Mouse (Mus musculus) layer of hippocampus, postnatal 25 days (tissue): Measurements from ENCODE around the gene H2-Q2. TPM values are rescaled to one million over a fixed set of nuclear protein-coding genes. Genes with fewer than 3 reads are reported as not detected.
A peak's percentile ranks its signal among the peaks of the same experiment; 100 is the strongest.
"Not testable (repeated sequence)": the region's sequence is repeated elsewhere in the genome, so short reads cannot be mapped to it uniquely, and the experiment has no call there.

Source experiments
- DNase-seq, 2 experiments: peaks; one replicate each; pipeline ENCODE4 v3.0.0; 2022; ENCODE audit warnings: mixed read lengths in 2 of 2, low spot score in 1 of 2; ENCODE audit errors: extremely low spot score in 1 of 2
- total RNA-seq, 2 experiments: library from RNA; stranded (reverse); gene quantifications; 2 replicates each; pipeline ENCODE4 v1.2.3; 2021

Gene H2-Q2
- total RNA-seq, 2 experiments from 2014 or later = 0.44 TPM; not detected in 1

- no peak for DNase-seq
These were observed 16.9 kb downstream of the H2-Q2 start for GRCm38 (mm10) chr17:35358763-35359469.

- DNase-seq = no peak
These were observed 17.4 kb downstream of the H2-Q2 start for GRCm38 (mm10) chr17:35359470-35359862.

DNA sequence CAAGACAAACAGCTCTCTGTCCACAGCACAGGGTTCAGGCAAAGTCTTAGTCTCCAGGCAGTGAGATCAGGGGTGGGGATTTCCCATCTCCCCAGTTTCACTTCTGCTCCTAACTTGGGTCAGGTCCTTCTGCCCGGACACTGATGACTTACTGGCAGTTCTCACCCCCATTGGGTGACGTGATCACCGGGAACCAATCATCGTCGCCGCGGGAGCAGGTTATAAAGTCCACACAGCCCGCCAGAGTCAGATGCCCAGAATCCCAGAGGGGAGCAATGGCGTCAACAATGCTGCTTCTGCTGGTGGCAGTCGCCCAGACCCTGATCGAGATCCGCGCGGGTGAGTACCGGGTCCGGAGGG, 37.3 kb downstream of the H2-Q2 start, which contains the start of gene H2-Q4:
TSS of gene H2-Q4 (plus strand) at position 249 of the 360 bp plus-strand sequence.
- peak; percentile 32 to 65 for DNase-seq

DNA sequence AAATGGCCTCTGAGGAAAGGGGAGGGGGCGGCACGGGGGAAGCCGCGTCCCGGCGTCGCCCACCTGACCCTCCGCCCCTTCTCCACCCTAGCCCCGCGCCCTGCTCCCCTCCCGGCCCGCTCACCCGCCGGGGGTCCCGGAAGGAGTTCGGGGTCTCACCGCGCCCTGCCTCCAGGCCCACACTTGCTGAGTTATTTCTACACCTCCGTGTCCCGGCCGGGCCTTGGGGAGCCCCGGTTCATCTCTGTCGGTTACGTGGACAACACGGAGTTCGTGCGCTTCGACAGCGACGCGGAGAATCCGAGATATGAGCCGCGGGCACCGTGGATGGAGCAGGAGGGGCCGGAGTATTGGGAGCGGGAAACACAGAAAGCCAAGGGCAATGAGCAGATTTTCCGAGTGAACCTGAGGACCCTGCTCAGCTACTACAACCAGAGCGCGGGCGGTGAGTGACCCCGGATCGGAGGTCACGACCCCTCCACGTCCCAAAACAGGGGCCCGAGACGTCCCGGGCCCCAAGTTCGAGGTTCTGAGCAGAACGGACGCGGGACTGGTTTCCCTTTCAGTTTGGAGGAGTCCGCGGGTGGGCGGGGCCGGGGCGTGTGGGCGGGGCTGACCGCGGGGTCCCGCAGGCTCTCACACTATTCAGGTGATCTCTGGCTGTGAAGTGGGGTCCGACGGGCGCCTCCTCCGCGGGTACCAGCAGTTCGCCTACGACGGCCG, 37.8 kb downstream of the H2-Q2 start:
- DNase-seq = peak in 1 of 2 experiments; percentile 3

- DNase-seq = peak in 1 of 2 experiments; percentile 43
These were observed 47.8 kb downstream of the H2-Q2 start for GRCm38 (mm10) chr17:35389796-35390195.

DNA sequence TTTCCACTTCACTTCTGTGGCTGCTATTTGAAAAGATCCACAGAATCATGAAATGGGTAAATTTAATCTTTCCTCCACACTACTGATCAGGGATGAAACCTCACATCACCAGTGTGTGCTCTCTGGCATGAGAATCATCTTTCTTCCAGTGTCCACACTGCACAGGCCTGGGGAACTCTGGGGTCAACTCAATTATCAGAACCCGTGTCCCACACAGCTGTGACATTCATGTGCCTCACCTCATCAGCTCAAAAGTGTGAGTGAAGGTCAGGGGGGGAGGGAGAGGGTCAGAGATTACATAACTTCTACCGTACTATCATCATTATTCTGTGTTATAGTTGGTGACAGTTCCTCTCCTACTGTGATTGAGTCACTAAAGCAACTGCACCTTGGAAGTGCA, 50.6 kb downstream of the H2-Q2 start:
- not testable (repeated sequence) for DNase-seq

DNA sequence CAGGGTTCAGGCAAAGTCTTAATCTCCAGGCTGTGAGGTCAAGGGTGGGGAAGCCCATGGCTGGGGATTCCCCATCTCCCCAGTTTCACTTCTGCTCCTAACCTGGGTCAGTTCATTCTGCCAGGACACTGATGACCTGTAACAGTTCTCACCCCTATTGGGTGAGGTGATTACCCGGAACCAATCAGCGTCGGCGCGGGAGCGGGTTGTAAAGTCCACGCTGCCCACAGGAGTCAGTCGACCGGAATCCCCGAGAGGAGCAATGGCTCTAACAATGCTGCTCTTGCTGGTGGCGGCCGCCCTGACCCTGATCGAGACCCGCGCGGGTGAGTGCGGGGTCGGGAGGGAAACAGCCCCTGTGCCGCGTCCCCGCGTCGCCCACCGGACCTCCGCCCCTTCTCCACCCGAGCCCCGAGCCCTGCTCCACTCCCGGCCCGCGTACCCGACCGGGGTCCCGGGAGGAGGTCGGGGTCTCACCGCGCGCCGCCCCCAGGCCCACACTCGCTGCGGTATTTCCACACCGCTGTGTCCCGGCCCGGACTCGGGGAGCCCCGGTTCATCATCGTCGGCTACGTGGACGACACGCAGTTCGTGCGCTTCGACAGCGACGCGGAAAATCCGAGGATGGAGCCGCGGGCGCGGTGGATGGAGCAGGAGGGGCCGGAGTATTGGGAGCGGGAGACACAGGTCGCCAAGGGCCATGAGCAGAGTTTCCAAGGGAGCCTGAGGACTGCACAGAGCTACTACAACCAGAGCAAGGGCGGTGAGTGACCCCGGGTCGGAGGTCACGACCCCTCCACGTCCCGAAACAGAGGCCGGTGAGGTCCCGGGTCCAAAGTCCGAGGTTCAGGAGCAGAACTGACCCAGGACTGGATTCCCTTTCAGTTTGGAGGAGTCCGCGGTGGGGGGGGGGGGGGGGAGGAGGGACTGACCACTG, 52.1 kb downstream of the H2-Q2 start:
- DNase-seq = not testable (repeated sequence)

Other genes starting within 250 kb of the H2-Q2 start
- gene Ly6g5c, start 234.0 kb upstream of the H2-Q2 start, total RNA-seq = not detected
- gene Ly6g5b, start 226.8 kb upstream of the H2-Q2 start, total RNA-seq = under 1 TPM; 0.42 to 0.54 TPM
- gene Gpank1, start 220.8 kb upstream of the H2-Q2 start, total RNA-seq = 10 to 100 TPM; 14.2 to 14.4 TPM
- 100 to 1,000 TPM; 179 to 181 TPM for gene Csnk2b, start 220.2 kb upstream of the H2-Q2 start, total RNA-seq
- gene D17H6S53E, start 215.9 kb upstream of the H2-Q2 start, total RNA-seq = 10 to 100 TPM; 27.0 to 27.3 TPM
- gene Apom, start 210.2 kb upstream of the H2-Q2 start, total RNA-seq = not detected
- gene Bag6, start 207.1 kb upstream of the H2-Q2 start, total RNA-seq = 100 to 1,000 TPM; 290 to 320 TPM
- gene Prrc2a, start 177.3 kb upstream of the H2-Q2 start, total RNA-seq = 100 to 1,000 TPM; 302 to 353 TPM
- 10 to 100 TPM; 10.4 to 10.8 TPM for gene Aif1, start 166.2 kb upstream of the H2-Q2 start, total RNA-seq
- 1 to 10 TPM; 8.1 to 8.9 TPM for gene Lst1, start 153.8 kb upstream of the H2-Q2 start, total RNA-seq
- under 1 TPM; 0.42 to 0.54 TPM for gene Ltb, start 147.8 kb upstream of the H2-Q2 start, total RNA-seq
- not detected for gene Tnf, start 140.2 kb upstream of the H2-Q2 start, total RNA-seq
- under 1 TPM in 1 of 2 experiments, not detected in 1; 0.20 TPM for gene Lta, start 136.9 kb upstream of the H2-Q2 start, total RNA-seq
- gene Gm16181, start 121.4 kb upstream of the H2-Q2 start, total RNA-seq = not detected
- 100 to 1,000 TPM; 607 to 639 TPM for gene Atp6v1g2, start 108.6 kb upstream of the H2-Q2 start, total RNA-seq
- 10 to 100 TPM; 13.7 to 14.8 TPM for gene Nfkbil1, start 106.5 kb upstream of the H2-Q2 start, total RNA-seq
- gene Ddx39b, start 100.5 kb upstream of the H2-Q2 start, total RNA-seq = 100 to 1,000 TPM; 213 to 229 TPM
- gene H2-D1, start 79.5 kb upstream of the H2-Q2 start, total RNA-seq = 10 to 100 TPM; 14.6 to 15.9 TPM
- gene H2-Q1, start 21.8 kb upstream of the H2-Q2 start, total RNA-seq = under 1 TPM in 1 of 2 experiments, not detected in 1; 0.42 TPM
- 1 to 10 TPM; 1.5 to 1.9 TPM for gene H2-Q4, start 37.4 kb downstream of the H2-Q2 start, total RNA-seq
- gene H2-Q6, start 82.6 kb downstream of the H2-Q2 start, total RNA-seq = not detected
- under 1 TPM; 0.10 to 0.38 TPM for gene H2-Q7, start 96.9 kb downstream of the H2-Q2 start, total RNA-seq
- gene H2-Q10, start 127.8 kb downstream of the H2-Q2 start, total RNA-seq = under 1 TPM in 1 of 2 experiments, not detected in 1; 0.09 TPM
- gene Pou5f1, start 163.8 kb downstream of the H2-Q2 start, total RNA-seq = under 1 TPM in 1 of 2 experiments, not detected in 1; 0.26 TPM
- gene Tcf19, start 174.6 kb downstream of the H2-Q2 start, total RNA-seq = 1 to 10 TPM; 4.7 to 6.1 TPM
- gene Cchcr1, start 174.9 kb downstream of the H2-Q2 start, total RNA-seq = 10 to 100 TPM in 1 of 2 experiments, 1 to 10 TPM in 1; 8.0 to 10.5 TPM
- gene Psors1c2, start 191.0 kb downstream of the H2-Q2 start, total RNA-seq = under 1 TPM; 0.32 to 0.61 TPM
- gene Cdsn, start 209.9 kb downstream of the H2-Q2 start, total RNA-seq = under 1 TPM; 0.20 to 0.70 TPM
- gene 2300002M23Rik, start 225.2 kb downstream of the H2-Q2 start, total RNA-seq = not detected